Comparison of ENCODE assay signal across 14 mouse cellular contexts in genomic region chr7:119881229-119881628, GRCm38 (mm10).
"Had no signal": no experiment of that assay in that cellular context is flagged by ENCODE, and none has a peak within 500 bp of the region (broad histone marks: within the 10 kb centered on the region; RNA-seq: fewer than 3 reads in every experiment).

No protein-coding gene starts in this region.

- H3K27ac ChIP-seq: limb, embryonic 12.5 days; liver, embryonic 15.5 days; midbrain, embryonic 13.5 days; stomach, embryonic 15.5 days had no signal

- H3K4me1 ChIP-seq: limb, embryonic 12.5 days; midbrain, embryonic 13.5 days; stomach, embryonic 15.5 days had no signal

- H3K9me3 ChIP-seq: limb, embryonic 12.5 days; liver, embryonic 15.5 days; midbrain, embryonic 13.5 days; stomach, embryonic 15.5 days had no signal

- H3K4me3 ChIP-seq: limb, embryonic 12.5 days; liver, embryonic 15.5 days; midbrain, embryonic 13.5 days; stomach, embryonic 15.5 days had no signal

- ATAC-seq: midbrain, embryonic 13.5 days had no signal

- H3K4me2 ChIP-seq: limb, embryonic 12.5 days; liver, embryonic 15.5 days; lung, embryonic 14.5 days; midbrain, embryonic 13.5 days; stomach, embryonic 15.5 days had no signal

- H3K36me3 ChIP-seq: liver, embryonic 15.5 days had no signal

- DNase-seq: kidney, adult 8-10 months; kidney, postnatal 36 days; layer of hippocampus, adult 9-11 months; layer of hippocampus, postnatal 36 days; liver; lung, embryonic 14.5 days; lung, postnatal 14 days; right cerebral cortex, postnatal 14 days; thymus, adult 2 months; thymus, postnatal 25 days had no signal

- H3K27me3 ChIP-seq: limb, embryonic 12.5 days; liver, embryonic 15.5 days; midbrain, embryonic 13.5 days; stomach, embryonic 15.5 days had no signal

- H3K9ac ChIP-seq: limb, embryonic 12.5 days; liver, embryonic 15.5 days; lung, embryonic 14.5 days; midbrain, embryonic 13.5 days; stomach, embryonic 15.5 days had no signal
